Mouse (Mus musculus) kidney, postnatal 25 days (tissue): ENCODE measurements around the gene Ctss.

Experiments used
- DNase-seq, 2 experiments: peaks; one replicate each; pipeline ENCODE4 v3.0.0; 2021; ENCODE audit warnings: mixed read lengths in 2 of 2

Ctss gene

DNA sequence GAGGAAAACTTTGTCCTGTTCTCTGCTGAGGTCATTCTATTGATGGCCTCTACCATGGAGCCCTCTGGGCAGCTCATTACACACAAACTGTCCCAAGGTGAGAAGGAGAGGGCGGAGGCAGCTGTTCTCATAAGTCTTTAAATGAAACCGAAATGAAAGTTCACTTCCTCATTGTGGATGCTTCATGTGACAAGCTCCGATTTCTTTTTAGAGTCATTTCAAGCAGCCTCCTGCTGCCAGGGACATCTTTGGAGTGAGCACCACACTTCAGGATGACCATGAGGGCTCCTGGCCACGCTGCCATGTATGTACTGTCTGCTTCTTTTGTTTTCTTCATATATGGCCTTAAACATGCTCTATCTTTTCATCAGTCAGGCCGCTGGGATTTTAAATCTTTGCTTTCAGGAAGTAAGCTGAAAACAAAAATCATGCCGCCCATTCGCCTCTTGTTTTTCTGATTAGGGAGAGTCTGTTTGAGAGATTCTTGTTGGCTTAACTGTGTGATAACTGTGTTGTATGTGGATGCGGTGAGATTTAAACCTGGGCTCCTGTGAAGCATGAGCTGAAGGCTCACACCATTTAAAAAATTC, at the start of gene Ctss:
Gene Ctss (plus strand): TSS at position 165 of the 590 bp plus-strand sequence.
- no peak for DNase-seq

DNA sequence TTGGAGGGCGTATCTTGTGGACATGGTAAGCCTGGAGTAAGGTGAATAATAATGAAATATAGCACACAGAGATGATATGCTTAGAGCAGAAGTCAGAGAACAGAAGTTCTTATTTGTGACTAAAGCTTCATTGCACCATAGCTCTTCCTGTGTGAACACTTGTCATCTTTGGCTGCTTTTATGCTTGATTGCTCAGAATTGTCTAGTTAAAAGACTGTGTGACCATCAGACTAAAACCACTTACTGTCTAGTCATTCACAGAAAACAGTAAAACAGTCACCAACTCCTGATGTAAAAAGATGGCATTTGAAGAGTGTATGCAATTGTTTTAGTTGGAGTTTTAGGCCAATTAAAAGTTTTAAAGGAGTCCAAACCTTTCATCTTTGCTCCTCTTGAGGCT, 47.6 kb upstream of the Ctss start:
- no peak for DNase-seq

DNA sequence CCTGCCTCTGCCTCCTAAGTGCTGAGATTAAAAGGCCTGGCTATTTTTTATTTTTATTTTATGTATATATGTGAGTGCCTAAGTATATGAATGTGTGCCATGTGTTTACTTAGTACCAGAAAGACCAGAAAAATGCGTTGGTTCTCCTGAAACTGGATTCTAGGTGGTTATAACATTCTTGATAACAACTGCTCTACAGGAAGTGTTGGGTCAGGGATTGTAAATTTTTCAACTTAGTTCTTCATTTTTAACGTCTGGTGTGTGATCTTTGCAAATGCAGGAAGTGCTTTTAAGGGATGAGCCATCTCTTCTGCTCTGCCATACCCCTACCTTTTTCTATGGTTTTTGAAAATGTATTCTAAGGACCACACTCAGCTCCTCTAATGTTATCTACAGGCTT, 40.2 kb upstream of the Ctss start:
- no peak for DNase-seq

DNA sequence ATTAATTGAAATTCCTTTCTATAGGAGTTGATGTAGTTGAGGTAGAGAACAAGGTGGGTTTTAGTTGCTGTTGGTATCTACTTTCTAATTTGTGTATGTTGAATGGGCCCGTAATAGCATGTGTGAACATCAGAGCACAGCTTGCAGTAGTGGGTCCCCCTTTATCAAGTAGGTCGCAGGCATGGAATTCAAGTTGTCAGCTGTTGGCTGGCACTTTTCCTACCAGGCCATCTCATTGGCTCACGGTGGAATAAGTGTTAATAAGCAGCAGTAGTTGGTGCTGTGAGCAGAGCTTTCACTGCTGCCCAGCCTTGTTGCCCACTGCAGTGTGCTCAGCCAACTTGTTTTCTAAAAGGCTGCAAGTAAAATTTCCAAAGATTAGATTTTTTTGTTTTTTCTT, 37.9 kb upstream of the Ctss start:
- DNase-seq, result no peak

DNA sequence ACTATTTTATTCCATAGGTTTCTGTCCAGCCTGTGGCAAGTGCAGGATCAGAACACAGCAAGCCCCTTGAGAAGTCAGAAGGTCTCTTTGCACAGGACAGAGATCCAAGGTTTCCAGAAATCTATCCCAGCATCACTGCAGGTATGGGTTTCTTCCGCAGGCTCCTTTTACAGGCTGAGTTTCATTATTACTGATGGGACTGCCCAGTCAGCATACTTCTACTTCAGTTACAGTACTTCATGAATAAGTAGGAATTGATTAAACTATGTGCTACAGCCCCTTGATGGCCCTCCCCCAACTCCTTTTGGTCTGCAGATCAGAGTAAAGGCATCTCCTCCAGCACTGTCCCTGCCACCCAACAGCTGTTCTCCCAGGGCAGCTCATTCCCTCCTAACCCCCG, 36.3 kb upstream of the Ctss start:
- DNase-seq, result no peak

DNA sequence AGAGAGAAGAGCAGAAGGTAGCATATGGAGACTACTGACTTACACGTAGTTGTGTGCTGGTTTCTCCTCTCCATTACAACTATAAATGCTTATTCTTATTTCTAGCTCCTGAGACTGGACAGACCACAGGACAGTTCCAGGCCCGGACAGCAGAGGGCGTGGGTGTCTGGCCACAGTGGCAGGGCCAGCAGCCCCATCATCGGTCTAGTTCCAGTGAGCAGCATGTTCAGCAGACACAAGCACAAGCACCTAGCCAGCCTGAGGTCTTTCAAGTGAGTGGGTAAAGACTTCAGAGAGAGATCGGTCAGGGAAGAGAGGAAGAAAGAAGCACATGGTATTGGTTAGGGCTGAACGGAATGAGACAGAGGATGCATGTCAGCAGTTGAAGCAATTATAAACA, 32.2 kb upstream of the Ctss start:
- peak; percentile 49 to 55 for DNase-seq

DNA sequence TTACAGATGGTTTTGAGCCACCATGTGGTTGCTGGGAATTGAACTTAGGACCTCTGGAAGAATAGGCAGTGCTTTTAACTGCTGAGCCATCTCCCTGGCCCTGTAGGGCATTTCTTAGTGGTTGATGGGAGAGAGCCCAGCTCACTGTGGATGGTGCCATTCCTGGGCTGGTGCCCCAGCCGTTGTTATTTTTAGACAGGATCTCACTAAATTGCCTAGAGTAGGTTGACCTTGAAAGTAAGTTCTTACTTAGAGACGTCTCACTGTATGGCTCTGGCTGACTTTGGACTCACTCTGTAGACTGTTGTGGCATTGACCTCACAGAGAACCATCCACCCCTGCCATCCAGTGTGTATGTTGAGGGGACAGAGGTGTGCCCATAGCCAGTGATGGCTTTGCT, 28.4 kb upstream of the Ctss start:
- DNase-seq, result no peak

DNA sequence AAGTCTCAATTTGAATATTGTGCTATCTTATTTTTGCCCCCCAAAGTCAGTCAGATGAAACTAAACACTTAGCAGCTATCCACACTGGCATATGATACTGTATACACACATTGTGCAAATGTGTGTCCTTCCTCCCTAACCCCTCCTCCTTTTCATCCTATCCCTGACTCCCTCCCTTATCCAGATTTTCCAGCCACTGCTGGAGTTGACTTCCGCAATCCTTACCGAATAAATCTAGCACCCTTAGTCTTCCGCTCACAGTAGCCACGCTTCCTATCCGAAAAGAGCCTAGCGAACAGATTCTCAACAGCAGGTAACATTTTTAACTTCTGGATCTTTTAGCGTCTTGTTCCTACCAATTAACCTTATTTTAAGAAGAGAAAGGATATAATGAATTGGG, 27.6 kb upstream of the Ctss start, which contains the start of gene Ctsk:
Gene Ctsk (plus strand): TSS at position 233 of the 400 bp plus-strand sequence.
- DNase-seq, result no peak

DNA sequence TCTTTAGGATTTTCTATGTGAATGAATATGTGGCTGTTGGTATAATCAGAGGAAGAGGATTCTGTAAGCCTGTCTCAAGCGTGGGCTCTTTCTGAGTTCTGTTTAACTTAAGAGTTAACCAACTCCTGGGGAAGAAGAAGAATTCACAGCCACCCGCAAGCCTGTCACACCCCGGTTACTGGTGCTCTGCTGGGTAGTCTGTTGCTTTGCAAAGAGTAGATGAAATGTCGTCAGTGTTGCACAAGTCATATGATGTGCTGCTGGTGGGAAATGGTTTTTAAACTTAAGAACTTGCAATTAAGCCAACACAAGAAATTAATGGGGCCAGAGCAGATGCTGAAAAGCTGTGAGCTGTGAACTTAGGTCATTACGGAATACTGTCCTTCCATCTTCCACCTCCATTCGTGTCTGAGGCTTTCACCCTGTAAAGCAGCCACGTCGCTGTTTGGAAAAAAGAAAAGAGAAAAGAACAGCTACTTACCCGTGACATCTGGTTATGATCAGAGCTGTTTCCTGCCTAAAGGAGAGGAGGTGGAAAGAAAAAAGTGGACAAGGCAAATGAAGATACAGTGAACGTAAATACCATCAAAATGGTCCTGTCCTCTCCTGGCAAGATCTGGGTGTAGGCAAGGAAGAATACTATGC, 27.0 kb upstream of the Ctss start:
- no peak for DNase-seq

DNA sequence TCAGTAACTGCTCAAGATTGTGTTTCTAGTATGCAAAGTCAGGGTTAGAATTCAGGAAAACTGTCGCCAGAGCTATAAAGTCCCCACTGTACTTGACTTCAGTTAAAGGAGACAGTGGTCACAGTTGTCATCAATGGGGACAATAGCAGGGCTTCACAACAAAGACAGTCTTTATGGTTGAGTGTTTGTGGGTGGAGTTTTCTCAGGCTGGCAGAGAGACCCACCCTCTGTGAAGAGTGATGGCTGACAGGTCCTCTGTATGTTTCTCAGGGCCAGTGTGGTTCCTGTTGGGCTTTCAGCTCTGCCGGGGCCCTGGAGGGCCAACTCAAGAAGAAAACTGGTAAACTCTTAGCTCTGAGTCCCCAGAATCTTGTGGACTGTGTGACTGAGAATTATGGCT, 24.3 kb upstream of the Ctss start:
- DNase-seq, result no peak

DNA sequence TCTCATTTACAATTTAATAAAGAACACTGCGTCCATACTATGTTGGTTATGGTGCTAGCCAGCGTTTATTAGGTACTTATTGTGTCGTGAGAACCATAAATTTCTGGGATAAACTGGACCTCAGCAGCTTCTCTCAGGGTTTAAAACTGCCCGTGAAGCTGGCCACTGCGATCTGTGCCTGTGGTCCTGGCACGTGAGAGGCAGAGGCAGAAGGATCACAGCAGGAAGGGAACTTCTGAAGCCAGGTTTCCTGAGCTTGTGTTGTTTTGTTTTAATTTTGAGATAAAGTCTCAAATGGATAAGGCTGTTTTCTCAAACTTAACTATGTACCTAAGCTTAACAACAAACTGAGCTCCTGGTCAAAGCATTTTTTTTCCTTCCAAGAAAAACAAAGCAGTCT, 17.2 kb upstream of the Ctss start:
- DNase-seq, result no peak

DNA sequence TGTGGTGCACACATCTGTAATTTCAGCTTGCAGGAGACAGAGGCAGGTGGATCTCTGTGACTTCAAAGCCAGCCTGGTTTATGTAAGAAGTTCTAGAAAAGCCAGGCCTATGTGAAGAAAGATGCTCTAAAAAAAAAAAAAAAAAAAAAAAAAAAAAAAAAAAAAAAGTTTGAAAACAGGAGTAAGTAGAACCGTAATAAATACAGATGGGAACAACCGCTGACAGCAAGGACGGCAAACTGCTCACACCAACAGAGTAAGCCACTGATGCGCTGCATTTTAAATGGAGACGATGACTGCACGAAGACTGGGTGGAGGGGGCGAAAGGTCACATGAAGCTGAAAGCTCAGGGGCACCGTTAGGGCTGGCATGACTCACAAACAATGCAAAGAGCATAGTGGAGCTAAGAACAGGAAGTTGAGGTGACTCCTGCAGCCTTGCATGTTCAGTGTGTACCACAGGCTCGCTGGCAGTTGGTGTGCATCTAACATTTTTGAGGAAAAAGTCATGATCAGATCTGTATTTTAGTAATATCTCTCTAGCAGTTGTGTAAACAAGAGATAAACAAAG, 14.9 kb upstream of the Ctss start:
- no peak for DNase-seq

DNA sequence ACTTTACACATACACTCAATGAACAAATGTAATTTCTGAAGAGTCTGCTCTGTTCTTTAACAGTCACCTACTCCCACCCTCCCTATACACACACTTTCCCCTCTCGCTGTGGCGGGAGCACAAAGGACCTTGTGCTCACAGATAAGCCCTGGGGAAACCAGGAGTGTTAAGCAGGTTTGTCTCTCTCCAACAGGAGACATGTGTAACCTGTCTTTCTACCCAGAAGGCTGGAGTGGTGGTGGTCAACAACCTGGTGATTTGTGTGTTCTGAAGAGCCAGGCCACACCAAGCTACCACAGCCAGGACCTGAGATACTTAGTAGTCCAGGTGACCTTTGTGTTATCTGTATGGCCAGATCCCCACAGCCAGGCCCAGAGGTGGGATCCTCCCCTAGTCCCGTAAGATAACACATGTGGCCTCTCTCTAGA, 10.0 kb upstream of the Ctss start:
- DNase-seq, result no peak

DNA sequence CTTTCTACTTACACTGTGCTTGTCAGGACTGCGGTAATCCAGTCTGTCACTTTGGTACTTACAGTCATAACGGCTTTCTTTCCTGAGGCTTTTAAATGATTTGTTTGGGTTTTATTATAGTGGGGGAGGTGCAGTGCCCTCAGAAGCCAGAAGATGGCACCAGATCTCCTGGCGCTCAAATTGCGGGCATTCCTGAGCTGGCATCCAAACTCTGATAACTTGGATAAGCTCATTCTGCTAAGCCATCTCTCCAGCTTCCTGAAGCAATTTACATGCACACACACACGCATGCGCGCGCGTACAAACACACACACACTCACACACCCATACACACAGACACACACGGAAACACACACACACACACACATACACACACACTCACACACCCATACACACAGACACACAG, 9.1 kb upstream of the Ctss start:
- peak; percentile 47 to 78 for DNase-seq

DNA sequence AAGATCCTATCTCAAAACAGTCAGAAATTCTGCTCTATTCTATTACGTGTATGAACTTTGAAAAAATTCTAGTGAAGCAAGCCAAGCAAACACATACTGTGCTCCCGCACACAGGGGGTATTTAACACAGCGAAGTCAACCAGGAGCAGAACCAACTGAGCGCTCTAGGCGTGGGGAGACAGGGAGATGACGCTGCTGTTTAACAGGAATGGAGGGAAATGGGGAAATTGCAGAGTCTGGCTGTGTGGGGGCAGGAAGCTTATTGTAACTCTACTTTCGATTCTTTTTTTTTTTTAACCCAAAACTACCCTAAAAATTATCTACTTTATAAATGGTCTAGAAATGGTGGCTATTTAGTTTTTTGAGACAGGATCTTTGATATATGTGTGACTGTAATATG, 7.7 kb upstream of the Ctss start:
- no peak for DNase-seq

DNA sequence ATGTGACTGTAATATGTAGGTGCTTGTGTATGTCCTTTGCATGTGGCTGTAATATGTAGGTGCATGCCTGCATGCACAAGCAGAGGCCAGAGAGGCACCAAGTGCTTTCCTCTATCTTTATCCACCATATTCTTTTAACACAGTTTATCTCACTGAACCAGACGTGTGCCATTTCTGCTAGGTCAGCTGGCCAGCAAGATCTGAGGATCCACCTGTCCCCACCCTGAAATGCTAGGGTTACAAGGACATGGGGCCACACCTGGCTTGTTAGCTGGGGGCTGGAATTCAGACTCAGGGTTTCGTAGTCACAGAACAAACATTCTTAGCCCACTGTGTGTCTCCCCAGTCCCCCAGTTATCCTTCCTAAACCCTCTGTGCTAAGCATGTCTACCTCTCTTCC, 7.3 kb upstream of the Ctss start:
- no peak for DNase-seq

DNA sequence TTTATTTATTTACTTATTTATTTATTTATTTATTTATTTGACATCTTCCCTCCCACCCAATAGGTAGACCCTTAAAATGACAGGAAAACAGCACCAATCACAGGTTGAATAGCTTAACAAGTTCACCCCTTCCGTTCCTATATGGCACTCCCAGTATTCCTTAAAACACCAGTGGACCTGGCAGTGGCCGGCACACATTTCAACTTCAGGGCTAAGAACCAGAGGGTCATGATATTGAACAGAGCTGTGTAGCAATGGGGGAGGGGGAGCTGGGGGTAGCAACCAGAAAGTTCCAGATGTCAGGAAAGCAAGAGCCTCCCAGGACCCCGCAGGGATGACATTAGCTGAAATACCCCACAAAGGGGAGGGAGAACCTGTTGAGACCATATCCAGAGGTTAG, 6.5 kb upstream of the Ctss start:
- DNase-seq, result no peak

DNA sequence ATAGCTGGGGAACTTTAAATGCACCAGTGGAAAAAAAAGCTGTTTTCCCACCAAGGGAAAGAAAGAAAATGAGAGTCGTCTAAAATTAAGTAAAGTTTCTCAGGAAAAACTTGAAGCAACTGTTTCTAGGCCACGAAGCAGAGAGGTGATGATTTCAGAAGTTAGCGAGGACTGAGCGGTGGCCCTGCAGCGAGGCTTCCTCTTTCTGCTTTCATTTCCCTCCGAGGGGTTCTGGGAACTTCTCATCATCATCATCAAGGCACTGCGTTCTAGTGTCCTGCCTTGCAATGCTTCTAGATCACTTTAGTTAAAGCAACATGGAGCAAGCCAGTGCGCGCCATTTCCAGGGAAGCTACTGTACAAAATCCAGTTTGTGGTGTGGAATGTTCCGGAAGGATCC, 5.4 kb upstream of the Ctss start:
- DNase-seq, result no peak

DNA sequence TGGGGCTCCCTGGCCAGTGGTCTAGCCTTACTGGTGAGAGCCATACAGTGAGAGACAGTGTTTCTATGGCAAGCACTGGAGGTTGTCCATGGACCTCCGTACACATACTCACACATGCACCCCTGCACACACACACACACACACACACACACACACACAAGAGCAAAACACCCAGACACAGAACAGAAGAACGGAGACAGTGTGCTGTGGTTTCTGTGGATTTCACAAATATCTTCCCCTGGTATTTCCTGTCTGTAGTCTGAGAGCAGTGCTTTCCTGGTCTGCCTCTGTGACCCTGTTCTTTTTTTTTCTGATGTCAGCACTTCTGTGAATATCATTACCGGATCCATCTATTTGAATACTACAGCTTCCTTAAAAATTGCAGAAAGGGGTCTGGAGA, 2.9 kb upstream of the Ctss start:
- no peak for DNase-seq

DNA sequence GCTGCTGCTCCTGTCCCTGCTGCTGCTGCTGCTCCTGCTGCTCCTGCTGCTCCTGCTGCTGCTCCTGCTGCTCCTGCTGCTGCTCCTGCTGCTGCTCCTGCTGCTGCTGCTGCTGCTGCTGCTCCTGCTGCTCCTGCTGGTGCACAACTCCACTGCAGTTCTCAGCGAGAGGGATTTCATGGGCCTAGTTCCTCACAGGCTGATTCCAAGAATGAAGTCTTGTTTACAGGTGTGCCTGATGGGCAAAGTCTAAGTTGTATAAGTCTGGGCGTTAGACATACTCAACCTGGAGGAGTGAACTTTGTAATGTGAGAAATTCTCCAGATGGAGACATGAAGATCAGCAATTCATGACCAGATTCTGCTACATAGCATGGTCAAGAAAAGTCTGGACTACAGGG, 1.9 kb upstream of the Ctss start:
- no peak for DNase-seq

DNA sequence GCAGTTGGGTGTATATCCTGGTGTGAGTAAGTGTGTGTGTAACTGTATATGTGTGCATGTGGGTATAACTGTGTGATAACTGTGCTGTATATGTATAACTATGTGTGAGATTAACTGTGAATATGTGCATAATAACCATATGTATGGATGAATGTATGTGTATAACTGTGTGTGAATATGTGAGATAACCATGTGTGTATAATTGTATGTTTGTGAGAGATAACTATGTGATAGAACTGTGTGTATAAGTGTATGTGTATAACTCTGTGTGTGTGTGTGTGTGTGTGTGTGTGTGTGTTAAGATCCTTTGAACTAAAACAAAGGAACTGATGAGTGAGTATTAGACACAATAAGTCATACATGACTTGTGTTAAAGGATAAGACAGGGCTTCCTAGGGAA, 475 bp upstream of the Ctss start:
- no peak for DNase-seq

DNA sequence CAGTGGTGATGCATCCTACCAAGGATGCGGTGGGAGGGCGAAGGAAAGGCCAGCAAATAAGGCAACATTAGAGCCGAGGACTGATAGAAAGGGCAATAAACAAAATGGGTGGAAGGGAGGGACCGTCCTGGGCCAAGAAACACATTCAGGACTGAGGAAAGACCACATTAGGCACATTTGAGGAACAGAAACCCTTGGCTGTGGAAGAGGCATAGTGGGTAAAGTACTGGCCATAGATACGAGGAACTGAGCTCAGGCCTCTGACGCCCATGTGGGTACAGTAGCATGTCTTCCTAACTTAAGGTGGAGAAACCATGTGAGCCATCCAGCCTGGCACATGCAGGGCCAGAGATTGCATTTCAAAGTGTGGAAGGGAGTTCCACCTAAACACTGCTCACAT, 3.2 kb downstream of the Ctss start:
- DNase-seq, result no peak

DNA sequence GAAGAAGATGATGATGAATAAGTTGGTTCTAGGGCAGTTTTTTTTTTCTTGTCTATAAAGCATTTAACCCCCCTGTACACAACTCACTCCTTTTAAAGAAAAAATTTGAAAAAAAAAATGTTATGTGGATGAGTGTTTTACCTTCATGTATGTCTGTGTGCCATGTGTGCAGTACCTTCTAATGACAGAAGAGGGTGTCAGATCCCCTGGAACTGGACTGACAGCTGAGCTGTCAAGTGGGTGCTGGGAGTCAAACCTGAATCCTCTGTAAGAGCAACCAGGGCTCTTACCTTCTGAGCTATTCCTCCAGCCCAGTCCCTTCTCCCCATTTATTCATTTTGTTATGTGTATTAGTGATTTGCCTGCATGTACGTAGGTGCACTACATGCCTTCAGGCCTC, 4.4 kb downstream of the Ctss start:
- DNase-seq, result no peak

DNA sequence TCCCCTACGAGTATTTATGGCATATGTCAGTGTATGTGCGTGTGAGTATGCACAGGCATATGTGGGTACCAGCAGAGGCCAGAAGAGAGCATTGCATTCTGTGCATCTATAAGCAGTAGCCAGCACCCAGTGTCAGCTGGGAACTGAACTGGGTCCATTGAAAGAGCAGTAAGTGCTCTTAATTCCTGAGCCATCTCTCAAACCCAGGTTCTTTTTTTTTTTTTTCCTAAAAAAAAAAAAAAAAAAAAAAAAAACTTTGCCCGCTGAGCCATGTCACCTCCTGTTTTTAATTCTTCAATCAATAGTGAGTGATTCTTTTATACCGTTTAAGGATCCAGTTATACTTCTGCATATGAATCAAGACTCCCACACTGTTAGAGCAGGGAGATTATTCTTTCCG, 6.8 kb downstream of the Ctss start:
- no peak for DNase-seq

DNA sequence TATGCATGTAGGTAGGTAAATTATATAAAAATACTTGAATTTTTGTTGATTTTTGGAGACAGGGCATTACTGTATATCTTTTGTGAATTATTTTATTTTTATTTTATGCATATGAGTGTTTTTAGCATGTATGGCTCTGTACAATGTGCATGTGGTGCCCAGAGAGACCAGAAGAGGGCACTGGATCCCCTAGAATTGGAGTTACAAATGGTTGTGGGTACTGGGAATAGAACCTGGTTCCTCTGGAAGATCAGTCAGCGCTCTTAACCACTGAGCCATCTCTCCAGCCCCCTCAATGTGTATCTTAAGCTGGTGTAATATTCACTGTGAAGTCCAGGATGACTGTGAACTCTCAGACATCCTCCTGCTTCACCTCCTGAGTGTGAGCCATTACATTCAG, 8.3 kb downstream of the Ctss start:
- DNase-seq, result no peak
